ENCODE assay signal across 28 mouse cellular contexts in genomic region chr6:53893731-53894130, GRCm38 (mm10).
DNase-seq lines count a peak whose midpoint lies in the region; ATAC-seq and TF ChIP-seq lines count a peak whose summit lies in the region.
"Had no signal": no experiment of that assay in that cellular context is flagged by ENCODE, and none has a peak within 500 bp of the region (broad histone marks: within the 10 kb centered on the region; RNA-seq: fewer than 3 reads in every experiment).

No protein-coding gene starts in this region.

- DNase-seq in kidney, postnatal 10 days: no peak
- DNase-seq in kidney, postnatal 0 days (ENCODE audit: low spot score): peak; percentile 87
- no peak for DNase-seq in kidney, postnatal 36 days
- DNase-seq in 3T3-L1 (ENCODE audit: low read depth, low spot score): peak; percentile 50
- DNase-seq in cerebellum, adult 11-12 months: no peak
- DNase-seq: adrenal gland, postnatal 10 days; adrenal gland, postnatal 36 days; B cell, adult 2 months; cerebellum, adult 2 months; cerebellum, adult 9-11 months; cerebellum, postnatal 25 days; gastrocnemius, postnatal 25 days; heart, adult 18-20 months; heart, postnatal 10 days; heart, postnatal 36 days had no signal

- no peak for TF ChIP-seq CTCF in kidney, postnatal 0 days (IDR thresholded peaks at IDR 0.05; ENCODE audit: low read depth)

- no peak overlapping the region for H3K4me2 ChIP-seq in kidney, embryonic 14.5 days (replicated peaks; ENCODE audit: low read depth, low read length)
- no peak overlapping the region for H3K4me2 ChIP-seq in kidney, postnatal 0 days (ENCODE audit: low read length)
- H3K4me2 ChIP-seq: embryonic facial prominence, embryonic 13.5 days; forebrain, embryonic 12.5 days; forebrain, embryonic 15.5 days; heart, embryonic 12.5 days; heart, embryonic 15.5 days; hindbrain, embryonic 13.5 days had no signal

- no peak overlapping the region for H3K9ac ChIP-seq in kidney, embryonic 14.5 days (ENCODE audit: low read depth, low read length)
- no peak overlapping the region for H3K9ac ChIP-seq in kidney, postnatal 0 days (ENCODE audit: low read depth, low read length)
- H3K9ac ChIP-seq: embryonic facial prominence, embryonic 13.5 days; forebrain, embryonic 12.5 days; forebrain, embryonic 15.5 days; heart, embryonic 12.5 days; heart, embryonic 15.5 days; hindbrain, embryonic 13.5 days had no signal

- H3K4me1 ChIP-seq in kidney, embryonic 14.5 days (ENCODE audit: control insufficient read depth, insufficient read depth, low read length): peaks cover 11% of the 10 kb centered on the region
- H3K4me1 ChIP-seq in kidney, postnatal 0 days (replicated peaks; ENCODE audit: insufficient read depth, low read length): no peaks in the 10 kb centered on the region
- H3K4me1 ChIP-seq: forebrain, embryonic 15.5 days; heart, embryonic 12.5 days; heart, embryonic 15.5 days; hindbrain, embryonic 13.5 days had no signal

- no peaks in the 10 kb centered on the region for H3K36me3 ChIP-seq in kidney, embryonic 14.5 days (ENCODE audit: control insufficient read depth, insufficient read depth, low read length)
- no peaks in the 10 kb centered on the region for H3K36me3 ChIP-seq in kidney, postnatal 0 days (ENCODE audit: insufficient read depth, low read length)
- H3K36me3 ChIP-seq: embryonic facial prominence, embryonic 13.5 days; forebrain, embryonic 12.5 days; forebrain, embryonic 15.5 days; G1E; heart, embryonic 12.5 days; heart, embryonic 15.5 days; hindbrain, embryonic 10.5 days; hindbrain, embryonic 13.5 days had no signal

- H3K27ac ChIP-seq in kidney, embryonic 14.5 days (ENCODE audit: low read depth, low read length): peak overlapping the region; percentile 20; the same call in 1 of the 2 replicates
- H3K27ac ChIP-seq in kidney, postnatal 0 days: no peak overlapping the region
- H3K27ac ChIP-seq: embryonic facial prominence, embryonic 13.5 days; forebrain, embryonic 12.5 days; forebrain, embryonic 15.5 days; heart, embryonic 15.5 days; hindbrain, embryonic 10.5 days; hindbrain, embryonic 13.5 days had no signal

- no peak for ATAC-seq in kidney, embryonic 14.5 days (ENCODE audit: low FRiP score, low TSS enrichment)
- ATAC-seq in kidney, postnatal 0 days (replicated peaks; ENCODE audit: low FRiP score, low read depth): no peak
- ATAC-seq: forebrain, embryonic 15.5 days; hindbrain, embryonic 16.5 days; Patski had no signal

- WGBS in kidney, embryonic 14.5 days: 56% methylated on average over 3 of the region's 3 CpGs
- 46% methylated on average over 3 of the region's 3 CpGs for WGBS in kidney, postnatal 0 days

- H3K9me3 ChIP-seq in kidney, embryonic 14.5 days (ENCODE audit: control insufficient read depth, low read length): no peaks in the 10 kb centered on the region
- no peaks in the 10 kb centered on the region for H3K9me3 ChIP-seq in kidney, postnatal 0 days (replicated peaks; ENCODE audit: low read length)
- H3K9me3 ChIP-seq: embryonic facial prominence, embryonic 13.5 days; forebrain, embryonic 12.5 days; forebrain, embryonic 15.5 days; heart, embryonic 12.5 days; heart, embryonic 15.5 days; hindbrain, embryonic 10.5 days; hindbrain, embryonic 13.5 days had no signal

- H3K4me3 ChIP-seq in kidney, embryonic 14.5 days (ENCODE audit: low read length): no peak overlapping the region
- no peak overlapping the region for H3K4me3 ChIP-seq in kidney, postnatal 0 days (replicated peaks; ENCODE audit: low read depth, low read length)
- H3K4me3 ChIP-seq: embryonic facial prominence, embryonic 13.5 days; erythroblast, embryonic 14.5 days; forebrain, embryonic 12.5 days; forebrain, embryonic 15.5 days; heart, embryonic 12.5 days; heart, embryonic 15.5 days; hindbrain, embryonic 10.5 days; hindbrain, embryonic 13.5 days had no signal

- H3K27me3 ChIP-seq in kidney, embryonic 14.5 days (ENCODE audit: control insufficient read depth, insufficient read depth, low read length): no peaks in the 10 kb centered on the region
- no peaks in the 10 kb centered on the region for H3K27me3 ChIP-seq in kidney, postnatal 0 days (ENCODE audit: insufficient read depth, low read length)
- H3K27me3 ChIP-seq: CH12.LX; embryonic facial prominence, embryonic 13.5 days; forebrain, embryonic 12.5 days; forebrain, embryonic 15.5 days; heart, embryonic 12.5 days; heart, embryonic 15.5 days; hindbrain, embryonic 13.5 days; Patski had no signal

Comparison
In these comparisons a context has a peak if more than half of its experiments do, and no peak if none do; other contexts are left out.
1. DNase-seq: peak in kidney, postnatal 0 days (single experiment) and 3T3-L1 (single experiment); none in kidney, postnatal 10 days (single experiment), kidney, postnatal 36 days (0 of 2) and cerebellum, adult 11-12 months (single experiment).